ENCODE assay signal across 11 mouse cellular contexts in genomic region chr2:166779956-166780355, GRCm38 (mm10).
"Had no signal": no experiment of that assay in that cellular context is flagged by ENCODE, and none has a peak within 500 bp of the region (broad histone marks: within the 10 kb centered on the region; RNA-seq: fewer than 3 reads in every experiment).

No protein-coding gene starts in this region.

- H3K4me3 ChIP-seq: limb, embryonic 13.5 days; liver, embryonic 15.5 days; midbrain, embryonic 15.5 days; stomach, embryonic 15.5 days had no signal

- H3K9ac ChIP-seq: limb, embryonic 13.5 days; liver, embryonic 15.5 days; midbrain, embryonic 15.5 days; stomach, embryonic 15.5 days had no signal

- H3K9me3 ChIP-seq: limb, embryonic 13.5 days; liver, embryonic 15.5 days; midbrain, embryonic 15.5 days; stomach, embryonic 15.5 days had no signal

- H3K4me1 ChIP-seq: liver, embryonic 15.5 days; stomach, embryonic 15.5 days had no signal

- H3K4me2 ChIP-seq: limb, embryonic 13.5 days; liver, embryonic 15.5 days; midbrain, embryonic 15.5 days; stomach, embryonic 15.5 days had no signal

- H3K36me3 ChIP-seq: limb, embryonic 13.5 days; liver, embryonic 15.5 days; midbrain, embryonic 15.5 days; stomach, embryonic 15.5 days had no signal

- DNase-seq: kidney, adult 9 months; kidney, postnatal 10 days; left cerebral cortex, postnatal 4 days; lung, adult 2 months; lung, postnatal 36 days; thymus, postnatal 4 days had no signal

- ATAC-seq: lung, postnatal 0 days; midbrain, embryonic 15.5 days had no signal

- H3K27ac ChIP-seq: limb, embryonic 13.5 days; liver, embryonic 15.5 days; midbrain, embryonic 15.5 days; stomach, embryonic 15.5 days had no signal

- H3K27me3 ChIP-seq: limb, embryonic 13.5 days; stomach, embryonic 15.5 days had no signal
